Comparison of ENCODE assay signal across 8 mouse cellular contexts in the genomic region with DNA sequence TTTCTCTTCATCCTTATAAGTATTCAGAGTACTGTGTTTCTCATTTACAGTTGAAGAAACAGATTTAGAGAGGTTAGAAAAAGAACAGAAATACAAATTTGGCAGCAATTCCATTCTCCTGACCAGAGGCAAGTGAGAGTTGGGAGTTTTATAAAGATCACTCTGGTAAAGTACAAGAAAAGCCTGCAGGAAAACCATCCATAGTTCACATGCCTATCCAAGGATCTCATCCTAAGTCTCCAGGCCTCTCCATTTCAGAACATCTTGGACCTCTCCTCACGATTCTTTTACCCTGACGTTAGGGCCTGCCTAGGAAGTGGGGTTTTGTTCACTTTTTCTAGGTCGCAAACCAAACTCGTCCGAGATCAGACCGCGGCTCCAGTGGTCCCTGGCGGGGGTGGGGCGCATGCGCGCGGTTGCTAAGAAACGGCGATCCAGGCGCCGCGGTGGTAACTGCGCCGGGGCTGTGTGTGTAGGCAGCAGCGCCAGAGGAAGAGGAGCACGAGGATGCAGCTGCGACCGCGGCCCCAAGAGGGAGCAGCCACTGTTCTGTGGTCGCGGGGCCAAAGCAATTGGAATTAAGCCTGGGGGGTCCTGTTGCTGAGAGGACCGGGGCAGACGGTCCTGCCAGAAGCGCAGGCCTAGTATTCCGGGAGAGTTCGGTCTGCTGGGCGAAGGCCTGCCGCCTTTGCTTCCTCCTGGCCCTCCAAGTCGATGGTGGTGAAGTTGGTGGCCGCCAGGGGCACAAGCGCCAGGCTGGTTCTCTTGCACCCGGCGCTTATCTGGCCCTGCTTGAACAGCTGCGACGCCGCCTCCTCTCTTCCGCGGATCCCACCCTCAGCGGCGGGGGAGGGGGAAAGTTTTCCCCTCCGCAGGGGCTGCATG. TPM values are rescaled to one million over a fixed set of nuclear protein-coding genes. Genes with fewer than 3 reads are reported as not detected.
A peak's percentile ranks its signal among the peaks of the same experiment; 100 is the strongest.
DNase-seq lines count a peak whose midpoint lies in the region; ATAC-seq and TF ChIP-seq lines count a peak whose summit lies in the region.

A gene (plus strand): TSS at position 452 of the 885 bp plus-strand sequence.

- TF ChIP-seq CTCF in ES-Bruce4 (IDR thresholded peaks at IDR 0.05; ENCODE audit: low read depth, low read length) = no peak

- WGBS in forebrain, embryonic 15.5 days = 17% methylated on average over 44 of the region's 46 CpGs
- 20% methylated on average over 46 of the region's 46 CpGs for WGBS in liver, embryonic 15.5 days (ENCODE audit: insufficient replicate concordance)
- WGBS in neural tube, embryonic 13.5 days = 13% methylated on average over 46 of the region's 46 CpGs

- no peaks in the 10 kb centered on the region for H3K9me3 ChIP-seq in ES-Bruce4 (replicated peaks; ENCODE audit: control insufficient read depth, insufficient read depth, low read length, poor library complexity, severe bottlenecking)
- H3K9me3 ChIP-seq in forebrain, embryonic 15.5 days = no peaks in the 10 kb centered on the region
- no peaks in the 10 kb centered on the region for H3K9me3 ChIP-seq in liver, embryonic 15.5 days (replicated peaks)
- H3K9me3 ChIP-seq in neural tube, embryonic 13.5 days = no peaks in the 10 kb centered on the region

- H3K4me1 ChIP-seq in ES-Bruce4 (ENCODE audit: control insufficient read depth, insufficient read depth, low read length) = no peaks in the 10 kb centered on the region
- no peaks in the 10 kb centered on the region for H3K4me1 ChIP-seq in forebrain, embryonic 15.5 days
- H3K4me1 ChIP-seq in liver, embryonic 15.5 days (replicated peaks) = no peaks in the 10 kb centered on the region
- H3K4me1 ChIP-seq in neural tube, embryonic 13.5 days (replicated peaks) = no peaks in the 10 kb centered on the region; the same call in 1 of the 2 replicates

- peak; percentile 100 for ATAC-seq in forebrain, embryonic 15.5 days (replicated peaks)
- peak; percentile 54 for ATAC-seq in liver, embryonic 15.5 days (ENCODE audit: insufficient read depth)
- peak; percentile 99 for ATAC-seq in neural tube, embryonic 13.5 days (ENCODE audit: low read depth)

- H3K4me3 ChIP-seq in ES-Bruce4 (ENCODE audit: low read depth, low read length) = peak within 1 kb of the TSS; percentile 63
- peak within 1 kb of the TSS; percentile 54 for H3K4me3 ChIP-seq in forebrain, embryonic 15.5 days
- H3K4me3 ChIP-seq in liver, embryonic 15.5 days (replicated peaks) = peak within 1 kb of the TSS; percentile 42
- H3K4me3 ChIP-seq in neural tube, embryonic 13.5 days = peak within 1 kb of the TSS; percentile 49

- H3K36me3 ChIP-seq in ES-Bruce4 (ENCODE audit: control insufficient read depth, insufficient read depth, low read length, poor library complexity, severe bottlenecking) = no peaks in the 10 kb centered on the region
- no peaks in the 10 kb centered on the region for H3K36me3 ChIP-seq in forebrain, embryonic 15.5 days
- H3K36me3 ChIP-seq in liver, embryonic 15.5 days (replicated peaks) = no peaks in the 10 kb centered on the region
- H3K36me3 ChIP-seq in neural tube, embryonic 13.5 days = no peaks in the 10 kb centered on the region

- H3K27ac ChIP-seq in ES-Bruce4 (ENCODE audit: insufficient read depth, low read length) = no peak within 1 kb of the TSS
- H3K27ac ChIP-seq in forebrain, embryonic 15.5 days (replicated peaks) = peak within 1 kb of the TSS; percentile 76
- H3K27ac ChIP-seq in liver, embryonic 15.5 days (replicated peaks) = no peak within 1 kb of the TSS
- H3K27ac ChIP-seq in neural tube, embryonic 13.5 days (replicated peaks) = peak within 1 kb of the TSS; percentile 79

- H3K4me2 ChIP-seq in forebrain, embryonic 15.5 days (replicated peaks) = peak within 1 kb of the TSS; percentile 42
- peak within 1 kb of the TSS; percentile 61 for H3K4me2 ChIP-seq in liver, embryonic 15.5 days
- H3K4me2 ChIP-seq in neural tube, embryonic 13.5 days = peak within 1 kb of the TSS; percentile 54

- H3K27me3 ChIP-seq in ES-Bruce4 (ENCODE audit: control insufficient read depth, insufficient read depth, low read length, poor library complexity, severe bottlenecking) = no peaks in the 10 kb centered on the region
- H3K27me3 ChIP-seq in forebrain, embryonic 15.5 days = no peaks in the 10 kb centered on the region
- H3K27me3 ChIP-seq in liver, embryonic 15.5 days = no peaks in the 10 kb centered on the region; the same call in 1 of the 2 replicates
- H3K27me3 ChIP-seq in neural tube, embryonic 13.5 days = no peaks in the 10 kb centered on the region

- peak; percentile 55 for DNase-seq in cerebellum, adult 11 months
- DNase-seq in heart, postnatal 14 days = peak; percentile 62 to 65
- peak; percentile 79 to 86 for DNase-seq in kidney, postnatal 4 days
- DNase-seq in testis, postnatal 10 days (ENCODE audit: low spot score) = peak; percentile 81

- TF ChIP-seq POLR2A in ES-Bruce4 (IDR thresholded peaks at IDR 0.05; ENCODE audit: insufficient read depth, low read length) = no peak

- intact Hi-C loops in heart, postnatal 14 days (cut with DNase I) = no loop called here

- H3K9ac ChIP-seq in ES-Bruce4 (ENCODE audit: low read depth, poor library complexity, severe bottlenecking) = peak within 1 kb of the TSS; percentile 43; the same call in 1 of the 2 replicates
- H3K9ac ChIP-seq in forebrain, embryonic 15.5 days (replicated peaks) = peak within 1 kb of the TSS; percentile 39
- no peak within 1 kb of the TSS for H3K9ac ChIP-seq in liver, embryonic 15.5 days
- H3K9ac ChIP-seq in neural tube, embryonic 13.5 days = peak within 1 kb of the TSS; percentile 60

- TF ChIP-seq EP300 in ES-Bruce4 (IDR thresholded peaks at IDR 0.05; ENCODE audit: insufficient read depth, low read depth, low read length) = no peak

RNA-seq across cellular contexts. Expression of the gene that starts here (rescaled TPM):
- 0.51 and 0.91 TPM in 2 replicates for polyA plus RNA-seq in ES-Bruce4 (2011; ENCODE audit: insufficient read depth, insufficient read length, low read depth, missing spikeins)
- polyA plus RNA-seq in forebrain, embryonic 15.5 days (2015; fragmentation: Nextera tagmentation; extraction: Ambion mirVana) = 2.6 and 2.7 TPM in 2 replicates
- 1 to 10 TPM in 1 of 2 experiments, under 1 TPM in 1; 0.98 to 1.3 TPM for total RNA-seq in heart, postnatal 14 days (2021)
- polyA plus RNA-seq in liver, embryonic 15.5 days (2015; fragmentation: Nextera tagmentation; extraction: Ambion mirVana) = 0.14 and 0.18 TPM in 2 replicates
- 2.4 and 2.7 TPM in 2 replicates for polyA plus RNA-seq in neural tube, embryonic 13.5 days (2015; fragmentation: Nextera tagmentation; extraction: Ambion mirVana)

Comparison
In these comparisons a context has a peak if more than half of its experiments do, and no peak if none do; other contexts are left out.
1. Peak in ATAC-seq, H3K4me3 ChIP-seq and H3K4me2 ChIP-seq in liver, embryonic 15.5 days; RNA of the gene not detected or under 1 TPM.
2. H3K27ac ChIP-seq: peak in forebrain, embryonic 15.5 days (single experiment) and neural tube, embryonic 13.5 days (single experiment); none in ES-Bruce4 (single experiment) and liver, embryonic 15.5 days (single experiment).
3. Peak in every context shown above with its lines, with median percentiles within 50 percentile points of each other: H3K4me3 ChIP-seq, DNase-seq, ATAC-seq and H3K4me2 ChIP-seq.